Mouse (Mus musculus): ENCODE data around the gene Mybph. TPM values are rescaled to one million over a fixed set of nuclear protein-coding genes. Genes with fewer than 3 reads are reported as not detected.
A peak's percentile ranks its signal among the peaks of the same experiment; 100 is the strongest.

Mybph gene
- polyA plus RNA-seq, 1 experiment from 2014 or later: 0.64 TPM

DNA sequence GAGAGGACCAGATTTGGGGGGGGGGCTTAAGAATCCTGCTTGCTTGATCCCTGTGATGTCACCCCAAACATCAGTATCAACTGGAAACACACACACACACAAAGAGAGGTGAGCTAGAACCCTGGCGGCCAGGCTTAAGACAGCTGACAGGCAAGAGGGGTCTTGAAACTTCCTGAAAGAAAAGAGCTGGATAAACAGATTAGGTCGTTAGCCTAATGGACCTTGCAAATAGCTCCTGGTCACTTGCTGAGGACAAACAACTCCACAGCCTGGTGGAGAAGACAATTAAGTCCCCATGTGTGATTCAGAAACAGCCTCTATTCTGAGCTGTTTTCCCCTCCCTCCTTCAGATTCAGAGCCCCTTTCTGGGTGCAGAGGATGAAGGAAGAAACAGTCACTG is 18.4 kb downstream of the Mybph start:
- H3K4me1 ChIP-seq (ENCODE audit: control insufficient read depth, insufficient read depth, low read length): peaks cover 14% of the 10 kb centered on the region
- no peak overlapping the region for H3K9ac ChIP-seq (ENCODE audit: low read length)
- no peak for ATAC-seq (replicated peaks; ENCODE audit: extremely low read depth, insufficient read depth, low FRiP score)
- no peaks in the 10 kb centered on the region for H3K27me3 ChIP-seq (ENCODE audit: control insufficient read depth, insufficient read depth, low read length)
- H3K9me3 ChIP-seq (replicated peaks; ENCODE audit: control insufficient read depth, low read length): no peaks in the 10 kb centered on the region
- no peak overlapping the region for H3K27ac ChIP-seq (ENCODE audit: low read length)
- H3K36me3 ChIP-seq (ENCODE audit: control insufficient read depth, insufficient read depth): no peaks in the 10 kb centered on the region
- H3K4me3 ChIP-seq (ENCODE audit: low read length): no peak overlapping the region
- WGBS: 26% methylated on average over 2 of the region's 2 CpGs
- no peak overlapping the region for H3K4me2 ChIP-seq (ENCODE audit: low read depth, low read length)

DNA sequence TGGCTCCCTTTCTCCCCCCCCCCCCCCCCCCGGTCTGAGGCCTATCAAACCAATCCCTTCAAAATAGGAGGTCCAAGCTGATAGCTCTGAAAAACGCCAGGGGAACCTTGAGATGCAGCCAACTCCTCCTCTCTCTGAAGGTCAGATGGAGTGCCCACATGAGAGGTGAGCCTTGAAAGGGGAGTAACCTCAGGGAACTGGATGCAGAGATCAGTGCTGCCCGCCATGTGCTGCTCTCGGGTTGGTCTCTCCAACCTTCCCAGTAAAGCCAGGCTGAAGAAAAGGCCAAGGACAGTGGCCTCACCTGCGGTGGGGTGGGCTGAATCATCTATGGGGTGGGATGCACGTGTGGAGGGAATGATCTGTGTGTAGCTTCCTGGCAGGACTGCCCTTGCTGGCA is 19.1 kb downstream of the Mybph start:
- Histone ChIP-seq H3K4me2 (ENCODE audit: low read depth, low read length) (no peak overlapping the region), H3K27me3 (ENCODE audit: control insufficient read depth, insufficient read depth, low read length) (no peaks in the 10 kb centered on the region), H3K4me1 (ENCODE audit: control insufficient read depth, insufficient read depth, low read length) (peaks cover 21% of the 10 kb centered on the region), H3K9me3 (replicated peaks; ENCODE audit: control insufficient read depth, low read length) (no peaks in the 10 kb centered on the region), H3K36me3 (ENCODE audit: control insufficient read depth, insufficient read depth) (no peaks in the 10 kb centered on the region), H3K9ac (ENCODE audit: low read length) (no peak overlapping the region), H3K27ac (ENCODE audit: low read length) (no peak overlapping the region), H3K4me3 (ENCODE audit: low read length) (no peak overlapping the region)
- 74% methylated on average over 5 of the region's 6 CpGs for WGBS
- ATAC-seq (replicated peaks; ENCODE audit: extremely low read depth, insufficient read depth, low FRiP score): no peak

DNA sequence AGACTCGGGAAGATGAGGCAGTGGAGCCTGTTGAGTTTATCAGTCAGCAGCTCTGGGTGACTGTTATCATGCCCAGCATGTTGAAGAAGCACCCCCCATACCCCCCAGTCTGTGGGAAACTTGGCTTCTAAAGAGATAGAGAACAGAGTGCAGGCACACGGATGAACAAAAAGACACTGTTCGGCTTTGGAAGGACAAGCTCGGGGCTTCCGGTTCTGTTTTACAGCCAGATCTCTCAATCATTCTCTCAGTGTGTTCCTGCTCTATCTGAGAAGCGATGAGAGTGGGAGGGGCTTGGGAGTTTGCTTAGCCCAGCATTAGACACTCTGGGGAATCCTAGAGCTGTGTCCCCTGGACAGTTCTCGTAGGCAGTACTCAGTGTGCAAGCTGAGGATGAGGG is 20.2 kb downstream of the Mybph start:
- H3K27ac ChIP-seq (ENCODE audit: low read length): no peak overlapping the region
- no peak overlapping the region for H3K4me3 ChIP-seq (ENCODE audit: low read length)
- H3K4me2 ChIP-seq (ENCODE audit: low read depth, low read length): no peak overlapping the region
- H3K9me3 ChIP-seq (replicated peaks; ENCODE audit: control insufficient read depth, low read length): no peaks in the 10 kb centered on the region
- H3K27me3 ChIP-seq (ENCODE audit: control insufficient read depth, insufficient read depth, low read length): no peaks in the 10 kb centered on the region
- H3K4me1 ChIP-seq (ENCODE audit: control insufficient read depth, insufficient read depth, low read length): peaks cover 24% of the 10 kb centered on the region
- H3K9ac ChIP-seq (ENCODE audit: low read length): no peak overlapping the region
- H3K36me3 ChIP-seq (ENCODE audit: control insufficient read depth, insufficient read depth): no peaks in the 10 kb centered on the region
- 0 out of 2 replicates have a peak, but pooled peaks have one; percentile 49 for ATAC-seq (replicated peaks; ENCODE audit: extremely low read depth, insufficient read depth, low FRiP score)
- 45% methylated on average over 7 of the region's 7 CpGs for WGBS

DNA sequence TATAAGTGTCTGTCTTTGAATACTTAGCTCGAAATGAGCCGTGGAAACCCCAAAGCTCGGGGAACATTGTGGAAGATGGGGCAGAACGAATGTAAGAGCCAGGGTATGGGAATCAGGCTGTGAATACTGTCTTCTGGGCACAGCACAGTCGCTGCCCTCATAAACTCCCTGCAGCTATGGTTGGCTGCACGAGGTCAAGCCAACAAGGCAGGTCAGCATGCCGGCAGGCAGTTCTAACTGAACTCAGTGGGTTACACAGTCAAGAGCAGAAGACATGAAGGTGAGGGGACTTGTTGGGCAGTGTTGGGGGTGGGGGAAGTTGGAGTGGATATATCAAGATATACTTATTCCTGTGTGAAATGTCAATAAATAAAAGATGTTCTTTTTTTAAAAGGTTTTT is 21.8 kb downstream of the Mybph start:
- ATAC-seq (replicated peaks; ENCODE audit: extremely low read depth, insufficient read depth, low FRiP score): no peak

DNA sequence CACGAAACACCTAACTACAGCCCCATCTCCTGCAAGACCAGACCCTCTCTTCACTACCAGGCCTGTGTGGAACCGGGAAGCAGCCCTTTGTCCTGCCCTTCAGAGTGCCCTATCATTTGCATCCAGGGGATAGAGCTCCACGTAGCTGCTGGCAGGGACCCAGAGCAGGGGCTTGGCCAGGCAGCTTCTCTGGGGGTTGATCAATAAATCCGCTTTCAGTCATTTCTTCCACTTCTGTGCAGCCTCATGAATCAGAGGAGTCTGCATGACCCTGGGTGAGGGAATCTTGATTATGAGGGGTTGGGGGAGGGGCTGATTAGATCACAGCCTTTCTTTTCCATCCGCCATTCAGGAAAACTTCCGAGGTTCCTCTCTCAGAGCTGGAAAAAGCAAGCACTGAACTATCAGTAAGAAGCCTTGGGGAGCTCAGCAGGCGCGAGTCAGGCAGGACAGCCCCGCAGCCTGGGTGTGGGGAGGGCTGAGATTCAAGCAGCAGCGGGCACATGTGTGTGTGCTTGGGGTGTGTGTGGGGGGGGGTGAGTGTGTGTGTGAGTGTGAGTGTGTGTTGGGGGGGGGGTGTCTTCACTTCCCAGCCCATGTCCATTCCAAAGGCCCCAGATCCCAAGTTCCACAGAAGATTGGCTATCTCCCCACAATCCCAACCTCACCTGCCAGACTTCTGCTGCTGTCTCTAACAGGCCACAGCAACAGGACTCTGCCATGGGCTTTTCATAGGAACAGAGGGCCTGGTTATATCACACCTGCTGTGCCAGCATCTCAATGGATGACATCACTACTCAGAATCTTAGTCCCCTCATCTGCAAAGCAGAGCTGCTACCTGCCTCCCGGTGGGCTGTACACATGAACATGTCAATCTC is 22.7 kb downstream of the Mybph start:
- H3K4me3 ChIP-seq (ENCODE audit: low read length): no peak overlapping the region
- H3K27me3 ChIP-seq (ENCODE audit: control insufficient read depth, insufficient read depth, low read length): no peaks in the 10 kb centered on the region
- no peaks in the 10 kb centered on the region for H3K36me3 ChIP-seq (ENCODE audit: control insufficient read depth, insufficient read depth)
- H3K4me1 ChIP-seq (ENCODE audit: control insufficient read depth, insufficient read depth, low read length): peaks cover 24% of the 10 kb centered on the region
- ATAC-seq (replicated peaks; ENCODE audit: extremely low read depth, insufficient read depth, low FRiP score): no peak
- H3K9me3 ChIP-seq (replicated peaks; ENCODE audit: control insufficient read depth, low read length): no peaks in the 10 kb centered on the region
- H3K4me2 ChIP-seq (ENCODE audit: low read depth, low read length): no peak overlapping the region
- no peak overlapping the region for H3K9ac ChIP-seq (ENCODE audit: low read length)
- 0 out of 2 replicates have a peak overlapping the region, but pooled peaks have one; percentile 17 for H3K27ac ChIP-seq (ENCODE audit: low read length)
- 44% methylated on average over 11 of the region's 11 CpGs for WGBS

More for the DNA sequence above, 21.8 kb downstream of the Mybph start:
- Histone ChIP-seq H3K4me2 (ENCODE audit: low read depth, low read length) (no peak overlapping the region), H3K4me1 (ENCODE audit: control insufficient read depth, insufficient read depth, low read length) (peaks cover 24% of the 10 kb centered on the region), H3K9me3 (replicated peaks; ENCODE audit: control insufficient read depth, low read length) (no peaks in the 10 kb centered on the region), H3K27me3 (ENCODE audit: control insufficient read depth, insufficient read depth, low read length) (no peaks in the 10 kb centered on the region), H3K36me3 (ENCODE audit: control insufficient read depth, insufficient read depth) (no peaks in the 10 kb centered on the region), H3K9ac (ENCODE audit: low read length) (no peak overlapping the region), H3K27ac (ENCODE audit: low read length) (no peak overlapping the region), H3K4me3 (ENCODE audit: low read length) (no peak overlapping the region)
- 83% methylated on average over 7 of the region's 7 CpGs for WGBS

DNA sequence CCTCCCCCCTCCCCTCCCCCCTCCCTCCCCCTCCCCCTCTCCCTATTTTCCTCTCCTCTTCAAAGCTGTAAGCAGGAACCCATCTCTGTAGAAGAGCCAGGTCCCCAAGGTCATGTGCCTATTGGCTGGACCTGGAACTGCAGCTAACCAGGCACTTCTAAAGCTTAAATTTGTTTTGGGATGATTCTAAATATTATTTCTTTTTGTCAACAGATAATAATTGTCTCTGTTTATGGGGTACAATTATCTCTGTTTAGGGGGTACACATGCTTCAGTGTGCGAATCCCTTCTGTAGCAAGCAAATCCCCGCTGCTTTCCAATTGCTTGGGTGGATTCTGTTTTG is 23.4 kb downstream of the Mybph start:
- Histone ChIP-seq H3K27ac (ENCODE audit: low read length) (no peak overlapping the region), H3K4me2 (ENCODE audit: low read depth, low read length) (no peak overlapping the region)
- no peak for ATAC-seq (replicated peaks; ENCODE audit: extremely low read depth, insufficient read depth, low FRiP score)

DNA sequence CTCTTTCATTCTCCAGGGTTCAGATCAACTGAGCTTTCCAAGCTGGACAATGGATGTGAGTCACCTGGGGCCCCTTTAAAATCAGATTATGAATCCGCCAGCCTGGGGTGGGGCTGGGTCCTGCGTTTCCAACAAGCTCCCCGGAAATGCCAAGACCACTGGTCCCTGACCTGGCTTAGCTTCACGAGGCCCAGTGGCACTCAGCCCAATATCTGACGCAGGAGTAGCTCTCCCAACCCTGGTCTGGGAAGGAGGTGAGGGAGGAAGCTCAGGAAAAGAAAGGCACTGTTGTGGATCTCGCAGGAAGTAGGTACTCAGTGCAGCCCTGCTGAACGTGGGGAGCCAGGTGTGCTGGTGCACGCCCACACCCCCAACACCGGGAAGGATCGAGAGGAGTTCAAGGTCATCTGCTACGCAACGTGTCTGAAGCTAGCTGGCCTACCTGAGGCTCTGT is 23.8 kb downstream of the Mybph start:
- no peak overlapping the region for H3K27ac ChIP-seq (ENCODE audit: low read length)
- no peaks in the 10 kb centered on the region for H3K36me3 ChIP-seq (ENCODE audit: control insufficient read depth, insufficient read depth)
- H3K9ac ChIP-seq (ENCODE audit: low read length): no peak overlapping the region
- H3K4me2 ChIP-seq (ENCODE audit: low read depth, low read length): no peak overlapping the region
- no peak overlapping the region for H3K4me3 ChIP-seq (ENCODE audit: low read length)
- WGBS: 55% methylated on average over 12 of the region's 12 CpGs
- H3K4me1 ChIP-seq (ENCODE audit: control insufficient read depth, insufficient read depth, low read length): peaks cover 21% of the 10 kb centered on the region
- no peaks in the 10 kb centered on the region for H3K9me3 ChIP-seq (replicated peaks; ENCODE audit: control insufficient read depth, low read length)
- no peaks in the 10 kb centered on the region for H3K27me3 ChIP-seq (ENCODE audit: control insufficient read depth, insufficient read depth, low read length)
- ATAC-seq (replicated peaks; ENCODE audit: extremely low read depth, insufficient read depth, low FRiP score): no peak

More for the DNA sequence above, 23.4 kb downstream of the Mybph start:
- 91% methylated on average over 2 of the region's 2 CpGs for WGBS
- Histone ChIP-seq H3K9ac (ENCODE audit: low read length) (no peak overlapping the region), H3K4me3 (ENCODE audit: low read length) (no peak overlapping the region), H3K27me3 (ENCODE audit: control insufficient read depth, insufficient read depth, low read length) (no peaks in the 10 kb centered on the region), H3K9me3 (replicated peaks; ENCODE audit: control insufficient read depth, low read length) (no peaks in the 10 kb centered on the region), H3K4me1 (ENCODE audit: control insufficient read depth, insufficient read depth, low read length) (peaks cover 19% of the 10 kb centered on the region), H3K36me3 (ENCODE audit: control insufficient read depth, insufficient read depth) (no peaks in the 10 kb centered on the region)

DNA sequence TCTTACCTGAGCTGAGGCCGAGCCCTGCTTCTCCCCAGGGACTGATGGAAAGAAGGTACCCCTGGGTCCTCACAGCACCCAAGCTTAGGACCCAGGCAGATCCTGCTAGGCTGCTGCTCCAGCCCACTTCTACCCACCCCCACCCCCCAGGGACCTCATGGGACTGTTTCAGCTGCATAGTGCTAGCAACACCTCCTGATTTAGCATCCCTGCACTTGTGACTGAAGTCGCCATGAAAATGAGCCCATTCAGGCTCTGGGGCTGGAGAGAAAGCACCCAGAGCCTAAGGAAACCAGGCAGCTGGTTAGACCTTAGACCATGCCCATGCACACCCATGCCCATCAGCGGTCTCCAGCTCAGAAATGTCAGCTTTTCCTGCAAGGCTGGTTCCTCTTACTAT is 24.7 kb downstream of the Mybph start:
- Histone ChIP-seq H3K27me3 (ENCODE audit: control insufficient read depth, insufficient read depth, low read length) (no peaks in the 10 kb centered on the region), H3K4me2 (ENCODE audit: low read depth, low read length) (no peak overlapping the region), H3K9ac (ENCODE audit: low read length) (no peak overlapping the region), H3K27ac (ENCODE audit: low read length) (no peak overlapping the region), H3K4me3 (ENCODE audit: low read length) (no peak overlapping the region), H3K36me3 (ENCODE audit: control insufficient read depth, insufficient read depth) (no peaks in the 10 kb centered on the region), H3K4me1 (ENCODE audit: control insufficient read depth, insufficient read depth, low read length) (peaks cover 27% of the 10 kb centered on the region), H3K9me3 (replicated peaks; ENCODE audit: control insufficient read depth, low read length) (no peaks in the 10 kb centered on the region)
- WGBS: 72% methylated on average over 3 of the region's 3 CpGs
- no peak for ATAC-seq (replicated peaks; ENCODE audit: extremely low read depth, insufficient read depth, low FRiP score)

DNA sequence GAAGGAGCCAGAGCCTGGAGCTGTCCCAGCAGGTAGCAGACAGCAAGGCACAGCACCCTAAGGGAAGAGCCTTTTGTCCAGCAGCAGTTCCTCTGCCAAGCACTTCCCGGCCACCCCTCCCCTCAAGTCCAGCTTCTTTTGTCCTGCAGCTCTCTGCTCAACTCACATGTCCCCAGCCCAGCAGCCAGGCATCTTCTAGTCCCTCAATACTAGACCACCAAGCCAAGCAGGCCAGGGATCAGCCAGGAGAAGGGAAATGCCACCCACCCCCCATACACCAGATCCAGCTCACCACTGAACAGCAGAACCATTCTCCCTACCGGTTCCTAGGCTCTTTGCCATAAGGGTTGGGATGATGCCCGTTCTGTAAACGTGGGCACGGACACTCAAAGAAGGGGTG is 26.4 kb downstream of the Mybph start:
- no peak for ATAC-seq (replicated peaks; ENCODE audit: extremely low read depth, insufficient read depth, low FRiP score)
- H3K27me3 ChIP-seq (ENCODE audit: control insufficient read depth, insufficient read depth, low read length): no peaks in the 10 kb centered on the region
- H3K36me3 ChIP-seq (ENCODE audit: control insufficient read depth, insufficient read depth): no peaks in the 10 kb centered on the region
- H3K9ac ChIP-seq (ENCODE audit: low read length): no peak overlapping the region
- H3K4me1 ChIP-seq (ENCODE audit: control insufficient read depth, insufficient read depth, low read length): peaks cover 27% of the 10 kb centered on the region
- H3K9me3 ChIP-seq (replicated peaks; ENCODE audit: control insufficient read depth, low read length): no peaks in the 10 kb centered on the region
- no peak overlapping the region for H3K4me2 ChIP-seq (ENCODE audit: low read depth, low read length)
- no peak overlapping the region for H3K4me3 ChIP-seq (ENCODE audit: low read length)
- WGBS: 82% methylated on average over 5 of the region's 5 CpGs
- H3K27ac ChIP-seq (ENCODE audit: low read length): no peak overlapping the region

All from heart, embryonic 16.5 days (tissue).